Mouse (Mus musculus) brain, embryonic 14.5 days (tissue): ENCODE data around the gene Hoxa11.

Experiments used
- CTCF ChIP-seq: fragments of 200-500 bp; IDR thresholded peaks from 2 replicates; pipeline ENCODE4 v1.5.1; 2012; ENCODE audit warnings: inconsistent platforms, mild to moderate bottlenecking, moderate library complexity, borderline replicate concordance; ENCODE audit not compliant: insufficient read depth, insufficient read length; ENCODE audit errors: extremely low read depth
- POLR2A ChIP-seq: fragments of 200-500 bp; IDR thresholded peaks from 2 replicates; pipeline ENCODE4 v1.6.1; 2012; ENCODE audit warnings: mild to moderate bottlenecking, inconsistent platforms, borderline replicate concordance; ENCODE audit not compliant: poor library complexity, insufficient read depth, insufficient read length, severe bottlenecking; ENCODE audit errors: extremely low read depth

DNA sequence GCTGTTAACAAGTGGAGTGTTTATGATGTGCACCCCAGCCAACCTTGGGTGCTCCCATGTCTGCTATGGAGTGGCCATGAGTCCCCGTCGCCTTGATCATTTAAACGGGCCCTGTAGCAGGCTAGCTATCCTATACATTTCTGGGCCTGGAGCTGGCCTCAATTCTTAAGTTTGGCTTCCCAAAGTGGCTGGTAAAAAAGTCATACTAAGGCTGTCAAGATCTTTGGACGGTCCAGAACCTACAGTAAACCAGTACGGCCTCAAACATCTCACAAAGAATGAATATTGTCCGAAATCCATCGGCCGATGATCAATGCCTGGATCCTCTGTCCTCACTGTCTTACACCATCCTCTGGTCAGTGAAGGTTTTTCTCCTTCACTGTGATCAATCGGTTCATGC is 10.3 kb downstream of the Hoxa11 start:
- TF ChIP-seq POLR2A: no peak
- no peak for TF ChIP-seq CTCF
